Mouse (Mus musculus) forelimb bud, embryonic 11.5 days (tissue): Measurements from ENCODE around the gene Olfr464.
"Not testable (repeated sequence)": the region's sequence is repeated elsewhere in the genome, so short reads cannot be mapped to it uniquely, and the experiment has no call there.

Experiments
- DNase-seq: peaks from one replicate; pipeline ENCODE4 v3.0.0-alpha.2; 2012; ENCODE audit warnings: low read depth, low spot score

Gene Olfr464

DNA sequence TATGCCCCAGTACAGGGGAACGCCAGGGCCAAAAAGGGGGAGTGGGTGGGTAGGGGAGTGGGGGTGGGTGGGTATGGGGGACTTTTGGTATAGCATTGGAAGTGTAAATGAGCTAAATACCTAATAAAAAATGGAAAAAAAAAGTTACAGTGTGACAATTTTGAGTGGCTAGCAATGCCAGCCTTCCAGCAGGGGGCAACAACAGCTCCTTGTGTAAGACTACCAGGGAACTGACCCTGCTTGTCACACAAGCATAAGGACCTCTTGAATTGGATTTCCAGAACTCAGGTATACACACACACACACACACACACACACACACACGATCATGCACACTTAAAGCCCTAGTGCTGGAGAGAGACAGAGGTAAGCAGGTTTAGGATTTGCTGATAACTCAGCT, 53.9 kb downstream of the Olfr464 start:
- not testable (repeated sequence) for DNase-seq
